Comparison of ENCODE assay signal across 11 mouse cellular contexts in genomic region chr2:110085701-110086143, GRCm38 (mm10).
A peak's percentile ranks its signal among the peaks of the same experiment; 100 is the strongest.
DNase-seq lines count a peak whose midpoint lies in the region; ATAC-seq and TF ChIP-seq lines count a peak whose summit lies in the region.
"Had no signal": no experiment of that assay in that cellular context is flagged by ENCODE, and none has a peak within 500 bp of the region (broad histone marks: within the 10 kb centered on the region; RNA-seq: fewer than 3 reads in every experiment).

No protein-coding gene starts in this region.

- no peak overlapping the region for H3K4me2 ChIP-seq in forebrain, embryonic 12.5 days
- H3K4me2 ChIP-seq in forebrain, embryonic 14.5 days (ENCODE audit: low read length), result no peak overlapping the region
- no peak overlapping the region for H3K4me2 ChIP-seq in lung, postnatal 0 days (replicated peaks; ENCODE audit: low read depth, low read length)

- no peaks in the 10 kb centered on the region for H3K36me3 ChIP-seq in forebrain, embryonic 12.5 days (replicated peaks)
- H3K36me3 ChIP-seq in forebrain, embryonic 14.5 days (ENCODE audit: control insufficient read depth, insufficient read depth, low read length), result no peaks in the 10 kb centered on the region
- H3K36me3 ChIP-seq in lung, postnatal 0 days (ENCODE audit: insufficient read depth, low read length), result no peaks in the 10 kb centered on the region

- TF ChIP-seq EP300 in lung, postnatal 0 days (IDR thresholded peaks at IDR 0.05), result no peak

- no peak for TF ChIP-seq CTCF in lung, postnatal 0 days (IDR thresholded peaks at IDR 0.05)

- no peak overlapping the region for H3K27ac ChIP-seq in forebrain, embryonic 12.5 days
- H3K27ac ChIP-seq in forebrain, embryonic 14.5 days (ENCODE audit: low read depth, low read length), result no peak overlapping the region
- no peak overlapping the region for H3K27ac ChIP-seq in lung, postnatal 0 days (ENCODE audit: low read length)

- 71% methylated on average over 3 of the region's 3 CpGs for WGBS in forebrain, embryonic 12.5 days
- 70% methylated on average over 3 of the region's 3 CpGs for WGBS in forebrain, embryonic 14.5 days
- WGBS in lung, postnatal 0 days, result 74% methylated on average over 3 of the region's 3 CpGs

- H3K27me3 ChIP-seq in forebrain, embryonic 12.5 days, result no peaks in the 10 kb centered on the region
- H3K27me3 ChIP-seq in forebrain, embryonic 14.5 days (replicated peaks; ENCODE audit: control insufficient read depth, insufficient read depth, low read length), result no peaks in the 10 kb centered on the region
- H3K27me3 ChIP-seq in lung, postnatal 0 days (replicated peaks; ENCODE audit: insufficient read depth, low read length), result no peaks in the 10 kb centered on the region
- H3K27me3 ChIP-seq: Patski had no signal

- H3K9me3 ChIP-seq in forebrain, embryonic 12.5 days, result no peaks in the 10 kb centered on the region
- no peaks in the 10 kb centered on the region for H3K9me3 ChIP-seq in forebrain, embryonic 14.5 days (replicated peaks; ENCODE audit: control insufficient read depth, low read length)
- H3K9me3 ChIP-seq in lung, postnatal 0 days (ENCODE audit: low read length), result no peaks in the 10 kb centered on the region

- H3K4me3 ChIP-seq in forebrain, embryonic 12.5 days (replicated peaks), result no peak overlapping the region
- H3K4me3 ChIP-seq in forebrain, embryonic 14.5 days (ENCODE audit: low read depth, low read length), result no peak overlapping the region
- no peak overlapping the region for H3K4me3 ChIP-seq in lung, postnatal 0 days (ENCODE audit: low read depth, low read length)

- no peak for DNase-seq in forebrain, embryonic 14.5 days (ENCODE audit: low spot score)
- peak; percentile 43 for DNase-seq in MN1 (ENCODE audit: low spot score)
- peak; percentile 15 for DNase-seq in gastrocnemius, postnatal 10 days
- DNase-seq in kidney, postnatal 10 days, result peak; percentile 60
- DNase-seq in cerebellum, postnatal 4 days (ENCODE audit: low spot score in 2 of 2), result no peak
- DNase-seq in lung, postnatal 0 days (ENCODE audit: low spot score), result no peak
- DNase-seq in spleen, postnatal 10 days (ENCODE audit: low spot score in 2 of 2), result no peak
- DNase-seq: lung, adult 18-20 months had no signal

- no peak overlapping the region for H3K9ac ChIP-seq in forebrain, embryonic 12.5 days
- no peak overlapping the region for H3K9ac ChIP-seq in forebrain, embryonic 14.5 days (ENCODE audit: low read length)
- no peak overlapping the region for H3K9ac ChIP-seq in lung, postnatal 0 days (replicated peaks; ENCODE audit: low read depth)

- no peaks in the 10 kb centered on the region for H3K4me1 ChIP-seq in forebrain, embryonic 12.5 days
- no peaks in the 10 kb centered on the region for H3K4me1 ChIP-seq in forebrain, embryonic 14.5 days (ENCODE audit: control insufficient read depth, insufficient read depth, low read length)
- no peaks in the 10 kb centered on the region for H3K4me1 ChIP-seq in lung, postnatal 0 days (ENCODE audit: insufficient read depth, low read depth, low read length)

- 0 out of 2 replicates have a peak, but pooled peaks have one; percentile 20 for ATAC-seq in forebrain, embryonic 12.5 days (ENCODE audit: low FRiP score)
- ATAC-seq in forebrain, embryonic 14.5 days, result no peak
- no peak for ATAC-seq in lung, postnatal 0 days
- ATAC-seq: forebrain, embryonic 16.5 days; Patski had no signal

Comparison
In these comparisons a context has a peak if more than half of its experiments do, and no peak if none do; other contexts are left out.
1. DNase-seq: peak in MN1 (single experiment), gastrocnemius, postnatal 10 days (single experiment) and kidney, postnatal 10 days (single experiment); none in forebrain, embryonic 14.5 days (single experiment), cerebellum, postnatal 4 days (0 of 2), lung, postnatal 0 days (single experiment) and spleen, postnatal 10 days (0 of 2).